Mouse (Mus musculus) heart, embryonic 12.5 days (tissue): ENCODE data around the gene Gsdma. TPM values are rescaled to one million over a fixed set of nuclear protein-coding genes. Genes with fewer than 3 reads are reported as not detected.

Experiments used
- polyA plus RNA-seq: library from polyadenylated mRNA; unstranded; fragments of >200 nt; fragmentation: Nextera tagmentation; extraction: Ambion mirVana; gene quantifications from 2 replicates; pipeline ENCODE4 v1.2.1, GENCODE M21; 2016

The Gsdma gene
- polyA plus RNA-seq, 1 experiment from 2014 or later: not detected

Other genes with a start within 250 kb of the Gsdma start
- gene Mien1, start 225.4 kb upstream of the Gsdma start, polyA plus RNA-seq: 102 and 104 TPM in 2 replicates
- 1.2 and 2.1 TPM in 2 replicates for gene Grb7, start 218.0 kb upstream of the Gsdma start, polyA plus RNA-seq
- gene Ikzf3, start 118.3 kb upstream of the Gsdma start, polyA plus RNA-seq: 0.06 and 0.26 TPM in 2 replicates
- 0.28 and 0.52 TPM in 2 replicates for gene Zpbp2, start 113.3 kb upstream of the Gsdma start, polyA plus RNA-seq
- 66.9 and 71.0 TPM in 2 replicates for gene Ormdl3, start 77.0 kb upstream of the Gsdma start, polyA plus RNA-seq
- gene Lrrc3c, start 66.1 kb upstream of the Gsdma start, polyA plus RNA-seq: not detected in 2 replicates
- gene Gm12355, start 38.7 kb upstream of the Gsdma start, polyA plus RNA-seq: 0.18 and 0.47 TPM in 2 replicates
- gene Gsdma3, start 38.0 kb upstream of the Gsdma start, polyA plus RNA-seq: not detected in 2 replicates
- gene Gsdma2, start 17.6 kb upstream of the Gsdma start, polyA plus RNA-seq: not detected in 2 replicates
- gene Psmd3, start 18.2 kb downstream of the Gsdma start, polyA plus RNA-seq: 184 and 190 TPM in 2 replicates
- not detected in 2 replicates for gene Csf3, start 36.9 kb downstream of the Gsdma start, polyA plus RNA-seq
- 45.9 and 48.1 TPM in 2 replicates for gene Med24, start 65.1 kb downstream of the Gsdma start, polyA plus RNA-seq
- gene Thra, start 76.3 kb downstream of the Gsdma start, polyA plus RNA-seq: 27.0 and 29.8 TPM in 2 replicates
- gene Nr1d1, start 111.0 kb downstream of the Gsdma start, polyA plus RNA-seq: 6.4 TPM in 2 replicates
- 20.3 and 21.4 TPM in 2 replicates for gene Msl1, start 131.2 kb downstream of the Gsdma start, polyA plus RNA-seq
- gene Casc3, start 140.6 kb downstream of the Gsdma start, polyA plus RNA-seq: 31.8 and 33.3 TPM in 2 replicates
- 0.51 and 1.0 TPM in 2 replicates for gene Rapgefl1, start 172.4 kb downstream of the Gsdma start, polyA plus RNA-seq
- gene Wipf2, start 199.3 kb downstream of the Gsdma start, polyA plus RNA-seq: 3.0 and 3.3 TPM in 2 replicates
- gene Cdc6, start 243.4 kb downstream of the Gsdma start, polyA plus RNA-seq: 27.0 and 27.7 TPM in 2 replicates